In the genomic region with DNA sequence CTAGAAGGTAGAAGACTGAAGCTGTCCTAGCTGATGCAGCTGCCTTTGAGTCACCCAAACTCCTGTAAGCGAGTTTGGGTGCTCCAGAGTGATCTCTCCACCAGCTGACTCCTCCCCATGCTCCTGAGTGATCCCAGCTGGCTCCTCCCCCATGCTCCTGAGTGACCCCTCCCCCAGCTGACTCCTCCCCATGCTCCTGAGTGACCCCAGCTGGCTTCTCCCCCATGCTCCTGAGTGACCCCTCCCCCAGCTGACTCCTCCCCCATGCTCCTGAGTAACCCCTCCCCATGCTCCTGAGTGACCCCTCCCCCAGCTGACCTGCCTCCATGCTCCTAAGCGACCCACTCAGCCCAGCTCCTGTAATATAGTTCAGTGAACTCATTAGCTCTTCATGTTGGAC, we compare ENCODE assay signal across 30 mouse cellular contexts.
A peak's percentile ranks its signal among the peaks of the same experiment; 100 is the strongest.
DNase-seq lines count a peak whose midpoint lies in the region; ATAC-seq and TF ChIP-seq lines count a peak whose summit lies in the region.
"Had no signal": no experiment of that assay in that cellular context is flagged by ENCODE, and none has a peak within 500 bp of the region (broad histone marks: within the 10 kb centered on the region; RNA-seq: fewer than 3 reads in every experiment).

No protein-coding gene starts in this region.

- H3K9ac ChIP-seq in liver, adult 2 months (ENCODE audit: low read depth, low read length), result no peak overlapping the region
- H3K9ac ChIP-seq in liver, embryonic 11.5 days (ENCODE audit: low read depth, low read length), result no peak overlapping the region
- no peak overlapping the region for H3K9ac ChIP-seq in hindbrain, embryonic 11.5 days (ENCODE audit: low read depth, low read length)
- H3K9ac ChIP-seq: heart, embryonic 12.5 days; heart, embryonic 15.5 days; hindbrain, embryonic 14.5 days had no signal

- H3K9me3 ChIP-seq in liver, embryonic 11.5 days (ENCODE audit: control insufficient read depth, low read length), result no peaks in the 10 kb centered on the region
- no peaks in the 10 kb centered on the region for H3K9me3 ChIP-seq in hindbrain, embryonic 11.5 days (ENCODE audit: control insufficient read depth, low read length)
- H3K9me3 ChIP-seq: heart, embryonic 15.5 days; hindbrain, embryonic 10.5 days had no signal

- no peaks in the 10 kb centered on the region for H3K36me3 ChIP-seq in liver, adult 2 months (ENCODE audit: control insufficient read depth, insufficient read depth, low read length)
- H3K36me3 ChIP-seq in liver, embryonic 11.5 days (ENCODE audit: control insufficient read depth, insufficient read depth, low read length), result no peaks in the 10 kb centered on the region
- H3K36me3 ChIP-seq in hindbrain, embryonic 11.5 days (ENCODE audit: control insufficient read depth, insufficient read depth, low read length), result no peaks in the 10 kb centered on the region
- H3K36me3 ChIP-seq: forebrain, embryonic 10.5 days; heart, embryonic 12.5 days; heart, embryonic 15.5 days; hindbrain, embryonic 10.5 days had no signal

- H3K79me2 ChIP-seq in liver, adult 2 months (ENCODE audit: control insufficient read depth, insufficient read depth, low read length), result no peaks in the 10 kb centered on the region

- H3K27ac ChIP-seq in liver, adult 2 months (replicated peaks; ENCODE audit: insufficient read depth, low read depth, low read length), result no peak overlapping the region
- no peak overlapping the region for H3K27ac ChIP-seq in liver, embryonic 11.5 days (ENCODE audit: low read depth, low read length)
- H3K27ac ChIP-seq in hindbrain, embryonic 11.5 days (ENCODE audit: low read depth, low read length), result no peak overlapping the region
- H3K27ac ChIP-seq: forebrain, embryonic 10.5 days; heart, embryonic 15.5 days; hindbrain, embryonic 10.5 days; hindbrain, embryonic 14.5 days; hindbrain, postnatal 0 days had no signal

- no peak for TF ChIP-seq CTCF in liver, adult 2 months (IDR thresholded peaks at IDR 0.05; ENCODE audit: low read depth, low read length)

- H3K4me1 ChIP-seq in liver, adult 2 months (ENCODE audit: control insufficient read depth, insufficient read depth, low read length), result no peaks in the 10 kb centered on the region
- no peaks in the 10 kb centered on the region for H3K4me1 ChIP-seq in liver, embryonic 11.5 days (replicated peaks; ENCODE audit: control insufficient read depth, insufficient read depth, low read length)
- H3K4me1 ChIP-seq in hindbrain, embryonic 11.5 days (replicated peaks; ENCODE audit: control insufficient read depth, insufficient read depth, low read length), result no peaks in the 10 kb centered on the region
- H3K4me1 ChIP-seq: heart, embryonic 12.5 days; heart, embryonic 15.5 days had no signal

- TF ChIP-seq POLR2A in liver, adult 2 months (IDR thresholded peaks at IDR 0.05; ENCODE audit: extremely low read depth, insufficient read depth, low read length), result no peak

- peak; percentile 47 for DNase-seq in embryo, embryonic 9.5 days (ENCODE audit: extremely low spot score)
- DNase-seq in embryo, embryonic 10 days (ENCODE audit: low spot score), result no peak
- DNase-seq in liver, adult 2 months (ENCODE audit: extremely low read depth, low read depth, low spot score), result peak; percentile 20
- no peak for DNase-seq in liver, embryonic 11.5 days (ENCODE audit: low spot score)
- peak; percentile 50 for DNase-seq in WW6 (ENCODE audit: low read depth, low spot score)
- DNase-seq in spleen, postnatal 14 days (ENCODE audit: low spot score in 2 of 2), result no peak
- DNase-seq in hindbrain, embryonic 11.5 days (ENCODE audit: low spot score), result no peak
- no peak for DNase-seq in adrenal gland, adult (ENCODE audit: inconsistent age in 2 of 2, low spot score in 1 of 2)
- DNase-seq: adrenal gland, postnatal 10 days; adrenal gland, postnatal 36 days; B cell, adult 2 months; cerebellum, adult 18-20 months; cerebellum, adult 9-10 months; cerebellum, postnatal 14 days; embryo, embryonic 11 days; gastrocnemius, postnatal 10 days; gastrocnemius, postnatal 36 days; heart, postnatal 10 days; heart, postnatal 36 days; kidney, adult 18-20 months had no signal

- no peaks in the 10 kb centered on the region for H3K27me3 ChIP-seq in liver, adult 2 months (ENCODE audit: control insufficient read depth, insufficient read depth, low read length)
- no peaks in the 10 kb centered on the region; the same call in 1 of the 2 replicates for H3K27me3 ChIP-seq in liver, embryonic 11.5 days (replicated peaks; ENCODE audit: control insufficient read depth, insufficient read depth, low read length)
- no peaks in the 10 kb centered on the region for H3K27me3 ChIP-seq in hindbrain, embryonic 11.5 days (ENCODE audit: control insufficient read depth, insufficient read depth, low read length)

- no peak overlapping the region for H3K4me2 ChIP-seq in liver, embryonic 11.5 days
- no peak overlapping the region for H3K4me2 ChIP-seq in hindbrain, embryonic 11.5 days (replicated peaks; ENCODE audit: low read depth, low read length)
- H3K4me2 ChIP-seq: heart, embryonic 12.5 days; heart, embryonic 15.5 days; hindbrain, embryonic 14.5 days had no signal

- ATAC-seq in liver, embryonic 11.5 days (replicated peaks; ENCODE audit: low FRiP score), result no peak
- ATAC-seq in hindbrain, embryonic 11.5 days (ENCODE audit: low FRiP score), result no peak
- ATAC-seq: activated CD4-positive, CD25-positive, alpha-beta regulatory T cell, adult 4 months; forebrain, embryonic 14.5 days; hindbrain, postnatal 0 days; inflammation-experienced regulatory T-cells, adult 6 months; intestine, embryonic 16.5 days had no signal

- H3K4me3 ChIP-seq in liver, adult 2 months (ENCODE audit: insufficient read depth, low read depth, low read length), result no peak overlapping the region
- H3K4me3 ChIP-seq in liver, embryonic 11.5 days (ENCODE audit: low read depth, low read length), result no peak overlapping the region
- H3K4me3 ChIP-seq in hindbrain, embryonic 11.5 days (ENCODE audit: low read depth, low read length), result no peak overlapping the region
- H3K4me3 ChIP-seq: forebrain, embryonic 10.5 days; heart, embryonic 12.5 days; heart, embryonic 15.5 days; hindbrain, embryonic 10.5 days had no signal

- WGBS in liver, adult 2 months, result 32% methylated on average over 2 of the region's 2 CpGs
- 27% methylated on average over 2 of the region's 2 CpGs for WGBS in liver, embryonic 11.5 days
- 18% methylated on average over 2 of the region's 2 CpGs for WGBS in hindbrain, embryonic 11.5 days

Comparison
In these comparisons a context has a peak if more than half of its experiments do, and no peak if none do; other contexts are left out.
1. DNase-seq: peak in embryo, embryonic 9.5 days (single experiment), liver, adult 2 months (single experiment) and WW6 (single experiment); none in embryo, embryonic 10 days (single experiment), liver, embryonic 11.5 days (single experiment), spleen, postnatal 14 days (0 of 2), hindbrain, embryonic 11.5 days (single experiment) and adrenal gland, adult (0 of 2).